Mouse (Mus musculus) stomach, postnatal 0 days (tissue): ENCODE measurements at regions not wholly inside any gene's neighbourhood (a gene's known extent, or its start where the extent isn't known, plus 50 kb on each side); places are given as distances from the start of the nearest gene placed in this dataset.

Experiments used
- ATAC-seq: fragments of 200-750 bp; cut with Nextera tagmentation; 2 replicates; pipeline ENCODE4 v1.8.0; 2017; ENCODE audit not compliant: low FRiP score, low TSS enrichment
- DNase-seq: peaks from one replicate; pipeline ENCODE4 v3.0.0-alpha.2; 2016; ENCODE audit warnings: low spot score
- H3K27ac ChIP-seq: fragments of 300-500 bp; sonication (generic); replicated peaks from 2 replicates; pipeline ENCODE4 v1.5.1; 2014; ENCODE audit warnings: mild to moderate bottlenecking, control low read depth
- H3K27me3 ChIP-seq: fragments of 300-500 bp; sonication (generic); 2 replicates; pipeline ENCODE4 v1.6.1; 2014; ENCODE audit warnings: low read length; ENCODE audit not compliant: control insufficient read depth, insufficient read depth
- H3K36me3 ChIP-seq: fragments of 300-500 bp; sonication (generic); 2 replicates; pipeline ENCODE4 v1.6.1; 2014; ENCODE audit warnings: low read length, mixed read lengths; ENCODE audit not compliant: control insufficient read depth, insufficient read depth
- H3K4me1 ChIP-seq: fragments of 300-500 bp; sonication (generic); replicated peaks from 2 replicates; pipeline ENCODE4 v1.6.1; 2014; ENCODE audit warnings: antibody characterized with exemption; ENCODE audit not compliant: control insufficient read depth, insufficient read depth
- H3K4me2 ChIP-seq: fragments of 300-500 bp; sonication (generic); replicated peaks from 2 replicates; pipeline ENCODE4 v1.6.1; 2014; ENCODE audit warnings: low read depth, mild to moderate bottlenecking, control low read depth, moderate library complexity
- H3K4me3 ChIP-seq: fragments of 300-500 bp; sonication (generic); 2 replicates; pipeline ENCODE4 v1.5.1; 2014; ENCODE audit warnings: low read depth, low read length, control low read depth
- H3K9ac ChIP-seq: fragments of 300-500 bp; sonication (generic); 2 replicates; pipeline ENCODE4 v1.6.1; 2014; ENCODE audit warnings: mild to moderate bottlenecking, low read length, control low read depth, mixed read lengths
- H3K9me3 ChIP-seq: fragments of 300-500 bp; sonication (generic); 2 replicates; pipeline ENCODE4 v1.6.1; 2016; ENCODE audit warnings: low read length; ENCODE audit not compliant: control insufficient read depth
- CTCF ChIP-seq: IDR thresholded peaks from 2 replicates; pipeline ENCODE4 v1.5.1; 2016; ENCODE audit warnings: antibody characterized with exemption, low read depth, mild to moderate bottlenecking, moderate library complexity
- EP300 ChIP-seq: optimal IDR thresholded peaks from 2 replicates; pipeline ENCODE3; 2016; ENCODE audit warnings: antibody characterized with exemption
- WGBS: fragments of 180-500 bp; shearing (Covaris S2); extraction: QIAGEN DNeasy Blood & Tissue Kit; methylation state at CpG from one replicate; pipeline ENCODE4 v1.1.7; 2014; 5-methylcytosine and 5-hydroxymethylcytosine counted together

GRCm38 (mm10) chr19:18056414-18057254 lies 219.2 kb upstream of the Pcsk5 start:
- no peaks in the 10 kb centered on the region for H3K9me3 ChIP-seq
- no peak overlapping the region for H3K9ac ChIP-seq
- no peaks in the 10 kb centered on the region for H3K27me3 ChIP-seq
- DNase-seq (no peak), ATAC-seq (no peak)
- H3K4me1 ChIP-seq: no peaks in the 10 kb centered on the region
- H3K4me2 ChIP-seq: no peak overlapping the region
- H3K27ac ChIP-seq: no peak overlapping the region
- TF ChIP-seq CTCF: no peak
- TF ChIP-seq EP300: no peak
- WGBS: 82% methylated on average over 21 of the region's 21 CpGs
- H3K4me3 ChIP-seq: no peak overlapping the region
- no peaks in the 10 kb centered on the region for H3K36me3 ChIP-seq

- H3K27ac ChIP-seq: no peak overlapping the region
- 94% methylated on average over 2 of the region's 2 CpGs for WGBS
- no peak overlapping the region for H3K9ac ChIP-seq
- no peak overlapping the region for H3K4me3 ChIP-seq
- H3K36me3 ChIP-seq: no peaks in the 10 kb centered on the region
- no peak for DNase-seq
- no peak overlapping the region for H3K4me2 ChIP-seq
- no peaks in the 10 kb centered on the region for H3K4me1 ChIP-seq
- no peak for ATAC-seq
- no peaks in the 10 kb centered on the region for H3K9me3 ChIP-seq
- TF ChIP-seq EP300 (no peak), CTCF (no peak)
- no peaks in the 10 kb centered on the region for H3K27me3 ChIP-seq
Observed at GRCm38 (mm10) chr19:18050353-18050752, 212.9 kb upstream of the Pcsk5 start.

GRCm38 (mm10) chr19:18034225-18034624 lies 196.8 kb upstream of the Pcsk5 start:
- Histone ChIP-seq H3K9ac (no peak overlapping the region), H3K9me3 (no peaks in the 10 kb centered on the region), H3K4me2 (no peak overlapping the region), H3K36me3 (no peaks in the 10 kb centered on the region), H3K4me3 (no peak overlapping the region), H3K27me3 (no peaks in the 10 kb centered on the region), H3K27ac (no peak overlapping the region), H3K4me1 (no peaks in the 10 kb centered on the region)
- DNase-seq (no peak), ATAC-seq (no peak)
- 28% methylated on average over 1 of the region's 1 CpGs for WGBS
- TF ChIP-seq EP300 (no peak), CTCF (no peak)

- TF ChIP-seq EP300 (no peak), CTCF (no peak)
- no peak for DNase-seq
- 79% methylated on average over 5 of the region's 5 CpGs for WGBS
- H3K27me3 ChIP-seq: no peaks in the 10 kb centered on the region
- no peaks in the 10 kb centered on the region for H3K36me3 ChIP-seq
- H3K4me2 ChIP-seq: no peak overlapping the region
- no peak overlapping the region for H3K9ac ChIP-seq
- no peak for ATAC-seq
- H3K4me1 ChIP-seq: no peaks in the 10 kb centered on the region
- H3K4me3 ChIP-seq: no peak overlapping the region
- no peaks in the 10 kb centered on the region for H3K9me3 ChIP-seq
- H3K27ac ChIP-seq: no peak overlapping the region
Observed at GRCm38 (mm10) chr19:18033599-18033998, 196.2 kb upstream of the Pcsk5 start.

- H3K27me3 ChIP-seq: no peaks in the 10 kb centered on the region
- ATAC-seq (no peak), DNase-seq (no peak)
- 47% methylated on average over 4 of the region's 4 CpGs for WGBS
- no peak overlapping the region for H3K4me2 ChIP-seq
- H3K9me3 ChIP-seq: no peaks in the 10 kb centered on the region
- H3K36me3 ChIP-seq: no peaks in the 10 kb centered on the region
- no peak for TF ChIP-seq CTCF
- no peak for TF ChIP-seq EP300
- H3K4me1 ChIP-seq: no peaks in the 10 kb centered on the region
- H3K9ac ChIP-seq: no peak overlapping the region
- H3K4me3 ChIP-seq: no peak overlapping the region
- H3K27ac ChIP-seq: no peak overlapping the region
Observed at GRCm38 (mm10) chr19:18025877-18026276, 188.4 kb upstream of the Pcsk5 start.

- Histone ChIP-seq H3K36me3 (no peaks in the 10 kb centered on the region), H3K27me3 (no peaks in the 10 kb centered on the region), H3K27ac (no peak overlapping the region), H3K9me3 (no peaks in the 10 kb centered on the region), H3K9ac (no peak overlapping the region), H3K4me1 (no peaks in the 10 kb centered on the region), H3K4me3 (no peak overlapping the region), H3K4me2 (no peak overlapping the region)
- TF ChIP-seq CTCF (no peak), EP300 (no peak)
- 77% methylated on average over 2 of the region's 2 CpGs for WGBS
- ATAC-seq (no peak), DNase-seq (no peak)
Observed at GRCm38 (mm10) chr19:18020351-18020750, 182.9 kb upstream of the Pcsk5 start.
